Mouse (Mus musculus): ENCODE data around the gene Sh3d19.

GRCm38 (mm10) chr3:86020921-86021650, 50.2 kb downstream of the Sh3d19 start:
- no peak for TF ChIP-seq CTCF (IDR thresholded peaks at IDR 0.05; ENCODE audit: insufficient read depth, low read length)
- TF ChIP-seq POLR2A (IDR thresholded peaks at IDR 0.05; ENCODE audit: borderline replicate concordance, extremely low read depth, low read depth, low read length): no peak

Data from lung, adult 2 months (tissue).